Mouse (Mus musculus): ENCODE results near the gene Ccdc134. TPM values are rescaled to one million over a fixed set of nuclear protein-coding genes. Genes with fewer than 3 reads are reported as not detected.

The Ccdc134 gene
- polyA plus RNA-seq, 1 experiment from 2014 or later: 5.5 TPM

- Histone ChIP-seq H3K4me2 (ENCODE audit: low read depth, low read length) (no peak overlapping the region), H3K4me1 (ENCODE audit: control insufficient read depth, low read depth, low read length) (no peaks in the 10 kb centered on the region), H3K27ac (ENCODE audit: low read length) (no peak overlapping the region), H3K9me3 (replicated peaks; ENCODE audit: control insufficient read depth, low read length) (no peaks in the 10 kb centered on the region), H3K36me3 (ENCODE audit: control insufficient read depth, insufficient read depth) (peaks cover 67% of the 10 kb centered on the region), H3K9ac (ENCODE audit: low read depth, low read length) (no peak overlapping the region), H3K4me3 (ENCODE audit: low read depth, low read length) (no peak overlapping the region), H3K27me3 (ENCODE audit: control insufficient read depth, insufficient read depth, low read depth, low read length) (no peaks in the 10 kb centered on the region)
- ATAC-seq (ENCODE audit: low read depth): no peak
- WGBS (ENCODE audit: insufficient replicate concordance): 85% methylated on average over 9 of the region's 9 CpGs
Measured at GRCm38 (mm10) chr15:82175091-82175490, 47.4 kb downstream of the Ccdc134 start.

GRCm38 (mm10) chr15:82177743-82178290 is 50.1 kb downstream of the Ccdc134 start:
- WGBS (ENCODE audit: insufficient replicate concordance): 86% methylated on average over 7 of the region's 7 CpGs

GRCm38 (mm10) chr15:82181131-82181530 is 53.4 kb downstream of the Ccdc134 start:
- peaks cover 66% of the 10 kb centered on the region for H3K36me3 ChIP-seq (ENCODE audit: control insufficient read depth, insufficient read depth)
- H3K27ac ChIP-seq (ENCODE audit: low read length): peak overlapping the region; percentile 42
- WGBS (ENCODE audit: insufficient replicate concordance): 58% methylated on average over 5 of the region's 5 CpGs
- H3K4me3 ChIP-seq (ENCODE audit: low read depth, low read length): no peak overlapping the region
- no peak for ATAC-seq (ENCODE audit: low read depth)
- H3K27me3 ChIP-seq (ENCODE audit: control insufficient read depth, insufficient read depth, low read depth, low read length): no peaks in the 10 kb centered on the region
- H3K4me2 ChIP-seq (ENCODE audit: low read depth, low read length): no peak overlapping the region
- peaks cover 4% of the 10 kb centered on the region for H3K9me3 ChIP-seq (replicated peaks; ENCODE audit: control insufficient read depth, low read length)
- peaks cover 43% of the 10 kb centered on the region for H3K4me1 ChIP-seq (ENCODE audit: control insufficient read depth, low read depth, low read length)
- H3K9ac ChIP-seq (ENCODE audit: low read depth, low read length): no peak overlapping the region

More at GRCm38 (mm10) chr15:82177743-82178290, 50.1 kb downstream of the Ccdc134 start:
- no peaks in the 10 kb centered on the region for H3K27me3 ChIP-seq (ENCODE audit: control insufficient read depth, insufficient read depth, low read depth, low read length)
- H3K9me3 ChIP-seq (replicated peaks; ENCODE audit: control insufficient read depth, low read length): peaks cover 4% of the 10 kb centered on the region
- no peak for ATAC-seq (ENCODE audit: low read depth)
- no peak overlapping the region for H3K27ac ChIP-seq (ENCODE audit: low read length)
- peaks cover 10% of the 10 kb centered on the region for H3K4me1 ChIP-seq (ENCODE audit: control insufficient read depth, low read depth, low read length)
- no peak overlapping the region for H3K4me3 ChIP-seq (ENCODE audit: low read depth, low read length)
- peaks cover 78% of the 10 kb centered on the region for H3K36me3 ChIP-seq (ENCODE audit: control insufficient read depth, insufficient read depth)
- no peak overlapping the region for H3K9ac ChIP-seq (ENCODE audit: low read depth, low read length)
- H3K4me2 ChIP-seq (ENCODE audit: low read depth, low read length): no peak overlapping the region

- no peak for ATAC-seq (ENCODE audit: low read depth)
- H3K27me3 ChIP-seq (ENCODE audit: control insufficient read depth, insufficient read depth, low read depth, low read length): no peaks in the 10 kb centered on the region
- H3K4me2 ChIP-seq (ENCODE audit: low read depth, low read length): no peak overlapping the region
- peaks cover 4% of the 10 kb centered on the region for H3K9me3 ChIP-seq (replicated peaks; ENCODE audit: control insufficient read depth, low read length)
- H3K4me1 ChIP-seq (ENCODE audit: control insufficient read depth, low read depth, low read length): peaks cover 55% of the 10 kb centered on the region
- peaks cover 63% of the 10 kb centered on the region for H3K36me3 ChIP-seq (ENCODE audit: control insufficient read depth, insufficient read depth)
- H3K27ac ChIP-seq (ENCODE audit: low read length): no peak overlapping the region
- WGBS (ENCODE audit: insufficient replicate concordance): 91% methylated on average over 4 of the region's 4 CpGs
- no peak overlapping the region for H3K9ac ChIP-seq (ENCODE audit: low read depth, low read length)
- no peak overlapping the region for H3K4me3 ChIP-seq (ENCODE audit: low read depth, low read length)
Measured at GRCm38 (mm10) chr15:82182311-82182710, 54.6 kb downstream of the Ccdc134 start.

- Histone ChIP-seq H3K4me3 (ENCODE audit: low read depth, low read length) (peak overlapping the region; percentile 39), H3K27ac (ENCODE audit: low read length) (peak overlapping the region; percentile 89), H3K36me3 (ENCODE audit: control insufficient read depth, insufficient read depth) (peaks cover 60% of the 10 kb centered on the region), H3K27me3 (ENCODE audit: control insufficient read depth, insufficient read depth, low read depth, low read length) (no peaks in the 10 kb centered on the region), H3K4me2 (ENCODE audit: low read depth, low read length) (peak overlapping the region; percentile 70), H3K9ac (ENCODE audit: low read depth, low read length) (peak overlapping the region; percentile 61), H3K4me1 (ENCODE audit: control insufficient read depth, low read depth, low read length) (peaks cover 64% of the 10 kb centered on the region), H3K9me3 (replicated peaks; ENCODE audit: control insufficient read depth, low read length) (peaks cover 4% of the 10 kb centered on the region)
- ATAC-seq (ENCODE audit: low read depth): peak; percentile 15
- WGBS (ENCODE audit: insufficient replicate concordance): 64% methylated on average over 10 of the region's 10 CpGs
Measured at GRCm38 (mm10) chr15:82183596-82183995, 55.9 kb downstream of the Ccdc134 start.

GRCm38 (mm10) chr15:82184183-82184582 is 56.5 kb downstream of the Ccdc134 start:
- Histone ChIP-seq H3K4me1 (ENCODE audit: control insufficient read depth, low read depth, low read length) (peaks cover 64% of the 10 kb centered on the region), H3K27ac (ENCODE audit: low read length) (peak overlapping the region; percentile 89)

DNA sequence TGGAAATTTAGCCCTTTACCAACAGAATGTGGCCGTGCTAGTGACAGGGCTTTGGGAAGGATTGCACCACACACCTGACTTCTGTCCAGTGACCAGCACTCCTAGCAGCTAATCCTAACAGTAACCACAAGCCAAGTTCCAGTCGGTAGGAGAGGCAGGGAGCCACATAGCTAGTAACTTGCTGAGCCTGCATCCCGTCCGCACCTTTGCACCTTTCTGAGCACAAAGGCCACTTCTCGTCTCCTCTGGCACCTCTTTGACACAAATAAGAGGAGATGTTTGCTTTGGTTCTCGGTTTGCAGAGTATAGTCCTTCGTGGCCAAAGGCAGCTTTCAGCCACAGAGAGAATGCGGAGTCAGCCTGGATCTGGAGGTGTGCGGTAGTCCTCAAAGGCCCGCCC is 56.9 kb downstream of the Ccdc134 start:
- peaks cover 4% of the 10 kb centered on the region for H3K9me3 ChIP-seq (replicated peaks; ENCODE audit: control insufficient read depth, low read length)
- peak overlapping the region; percentile 61 for H3K9ac ChIP-seq (ENCODE audit: low read depth, low read length)
- peak overlapping the region; percentile 70 for H3K4me2 ChIP-seq (ENCODE audit: low read depth, low read length)
- H3K36me3 ChIP-seq (ENCODE audit: control insufficient read depth, insufficient read depth): peaks cover 50% of the 10 kb centered on the region
- no peaks in the 10 kb centered on the region for H3K27me3 ChIP-seq (ENCODE audit: control insufficient read depth, insufficient read depth, low read depth, low read length)
- H3K27ac ChIP-seq (ENCODE audit: low read length): peak overlapping the region; percentile 89
- WGBS (ENCODE audit: insufficient replicate concordance): 61% methylated on average over 10 of the region's 10 CpGs
- ATAC-seq (ENCODE audit: low read depth): peak; percentile 6; the same call in 1 of the 2 replicates
- H3K4me3 ChIP-seq (ENCODE audit: low read depth, low read length): peak overlapping the region; percentile 39
- H3K4me1 ChIP-seq (ENCODE audit: control insufficient read depth, low read depth, low read length): peaks cover 64% of the 10 kb centered on the region

More at GRCm38 (mm10) chr15:82184183-82184582, 56.5 kb downstream of the Ccdc134 start:
- Histone ChIP-seq H3K4me3 (ENCODE audit: low read depth, low read length) (peak overlapping the region; percentile 39), H3K9ac (ENCODE audit: low read depth, low read length) (peak overlapping the region; percentile 61), H3K9me3 (replicated peaks; ENCODE audit: control insufficient read depth, low read length) (peaks cover 4% of the 10 kb centered on the region), H3K36me3 (ENCODE audit: control insufficient read depth, insufficient read depth) (peaks cover 55% of the 10 kb centered on the region), H3K27me3 (ENCODE audit: control insufficient read depth, insufficient read depth, low read depth, low read length) (no peaks in the 10 kb centered on the region), H3K4me2 (ENCODE audit: low read depth, low read length) (peak overlapping the region; percentile 70)
- ATAC-seq (ENCODE audit: low read depth): peak; percentile 87
- 13% methylated on average over 7 of the region's 7 CpGs for WGBS (ENCODE audit: insufficient replicate concordance)

- 61% methylated on average over 14 of the region's 14 CpGs for WGBS (ENCODE audit: insufficient replicate concordance)
- no peak overlapping the region for H3K4me3 ChIP-seq (ENCODE audit: low read depth, low read length)
- H3K4me2 ChIP-seq (ENCODE audit: low read depth, low read length): peak overlapping the region; percentile 70
- peaks cover 44% of the 10 kb centered on the region for H3K36me3 ChIP-seq (ENCODE audit: control insufficient read depth, insufficient read depth)
- peaks cover 4% of the 10 kb centered on the region for H3K9me3 ChIP-seq (replicated peaks; ENCODE audit: control insufficient read depth, low read length)
- H3K9ac ChIP-seq (ENCODE audit: low read depth, low read length): peak overlapping the region; percentile 52; the same call in 1 of the 2 replicates
- H3K27ac ChIP-seq (ENCODE audit: low read length): peak overlapping the region; percentile 89
- H3K27me3 ChIP-seq (ENCODE audit: control insufficient read depth, insufficient read depth, low read depth, low read length): no peaks in the 10 kb centered on the region
- H3K4me1 ChIP-seq (ENCODE audit: control insufficient read depth, low read depth, low read length): peaks cover 64% of the 10 kb centered on the region
- ATAC-seq (ENCODE audit: low read depth): no peak
Measured at GRCm38 (mm10) chr15:82185062-82185783, 57.5 kb downstream of the Ccdc134 start.

DNA sequence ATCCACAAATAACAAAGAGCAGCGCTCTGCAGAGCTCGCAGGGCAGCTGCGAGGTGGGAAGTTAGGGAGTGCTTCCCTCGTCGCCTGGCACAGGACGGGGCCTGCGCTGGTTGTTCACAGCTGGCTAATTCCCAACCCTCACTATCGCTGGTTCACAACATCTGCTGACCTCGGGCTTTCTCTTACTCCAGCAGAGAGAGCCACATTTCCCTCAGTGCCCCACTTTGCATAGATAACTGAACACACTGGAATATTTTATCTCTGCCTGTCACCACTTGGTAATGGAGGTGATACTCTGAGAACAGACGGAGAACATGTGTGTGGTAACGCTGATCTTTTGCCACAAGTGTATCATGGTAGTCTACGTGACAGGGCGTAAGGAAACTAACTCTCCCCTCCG is 58.4 kb downstream of the Ccdc134 start:
- WGBS (ENCODE audit: insufficient replicate concordance): 26% methylated on average over 14 of the region's 14 CpGs
- H3K4me3 ChIP-seq (ENCODE audit: low read depth, low read length): peak overlapping the region; percentile 7; the same call in 1 of the 2 replicates
- peaks cover 39% of the 10 kb centered on the region for H3K36me3 ChIP-seq (ENCODE audit: control insufficient read depth, insufficient read depth)
- H3K27ac ChIP-seq (ENCODE audit: low read length): peak overlapping the region; percentile 89
- H3K9me3 ChIP-seq (replicated peaks; ENCODE audit: control insufficient read depth, low read length): peaks cover 4% of the 10 kb centered on the region
- H3K4me1 ChIP-seq (ENCODE audit: control insufficient read depth, low read depth, low read length): peaks cover 62% of the 10 kb centered on the region
- peak overlapping the region; percentile 52 for H3K9ac ChIP-seq (ENCODE audit: low read depth, low read length)
- ATAC-seq (ENCODE audit: low read depth): peak; percentile 69
- H3K27me3 ChIP-seq (ENCODE audit: control insufficient read depth, insufficient read depth, low read depth, low read length): no peaks in the 10 kb centered on the region
- peak overlapping the region; percentile 70 for H3K4me2 ChIP-seq (ENCODE audit: low read depth, low read length)
